Mouse (Mus musculus) cerebellum, adult 2 months (tissue): Measurements from ENCODE around the gene Tspan12. TPM values are rescaled to one million over a fixed set of nuclear protein-coding genes. Genes with fewer than 3 reads are reported as not detected.

Experiments used
- DNase-seq, 2 experiments: peaks; one replicate each; pipeline ENCODE4 v3.0.0; 2021
- H3K27ac ChIP-seq: fragments of 200-500 bp; 2 replicates; pipeline ENCODE4 v1.5.1; 2012; ENCODE audit warnings: low read length, control low read depth, inconsistent platforms; ENCODE audit not compliant: insufficient read depth
- H3K27me3 ChIP-seq: fragments of 200-500 bp; 2 replicates; pipeline ENCODE4 v1.6.1; 2012; ENCODE audit warnings: inconsistent platforms, mild to moderate bottlenecking, low read length, moderate library complexity; ENCODE audit not compliant: control insufficient read depth, insufficient read depth
- H3K4me1 ChIP-seq: fragments of 200-500 bp; 2 replicates; pipeline ENCODE4 v1.6.1; 2011; ENCODE audit warnings: low read length; ENCODE audit not compliant: control insufficient read depth, insufficient read depth
- H3K4me3 ChIP-seq: fragments of 200-500 bp; replicated peaks from 2 replicates; pipeline ENCODE3; 2011; ENCODE audit warnings: mild to moderate bottlenecking, low read depth, low read length, control low read depth; ENCODE audit not compliant: insufficient read depth
- CTCF ChIP-seq: fragments of 200-500 bp; IDR thresholded peaks from 2 replicates; pipeline ENCODE4 v1.5.1; 2011; ENCODE audit warnings: low read depth, mild to moderate bottlenecking, control low read depth, low read length, moderate library complexity, borderline replicate concordance; ENCODE audit not compliant: insufficient read depth
- POLR2A ChIP-seq: fragments of 200-500 bp; IDR thresholded peaks from 2 replicates; pipeline ENCODE4 v1.6.1; 2011; ENCODE audit warnings: low read length, control low read depth, borderline replicate concordance; ENCODE audit not compliant: insufficient read depth
- WGBS: fragments of 180-500 bp; shearing (Covaris S2); methylation state at CpG from one replicate; pipeline ENCODE4 v1.1.7; 2018; 5-methylcytosine and 5-hydroxymethylcytosine counted together
- polyA plus RNA-seq: library from polyadenylated mRNA; depleted of rRNA; stranded (reverse); fragments of >200 nt; gene quantifications from 2 replicates; pipeline ENCODE4 v1.2.3, GENCODE M21; 2012; rRNA removed

Tspan12 gene
- polyA plus RNA-seq, 1 experiment = 17.8 TPM

DNA sequence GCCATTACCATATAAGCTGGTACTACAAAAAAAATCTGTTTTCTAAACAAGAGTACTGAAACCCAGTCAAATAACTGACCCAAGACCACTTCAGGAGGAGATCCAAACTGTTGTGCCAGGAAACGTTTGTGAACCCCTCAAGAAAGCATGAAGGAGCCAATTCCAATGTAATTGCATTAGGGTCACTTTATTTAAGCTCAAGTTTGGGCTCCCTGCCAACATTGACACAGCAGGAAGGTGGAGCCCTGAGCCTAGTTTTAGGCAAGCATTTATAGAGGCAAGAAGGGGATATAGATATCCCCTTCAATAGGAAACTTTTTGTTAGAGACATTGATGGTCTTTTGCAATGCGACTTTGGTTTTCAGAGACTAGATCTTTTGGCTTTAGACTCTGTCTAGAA is 111.7 kb downstream of the Tspan12 start:
- H3K4me3 ChIP-seq = no peak overlapping the region
- H3K27me3 ChIP-seq = no peaks in the 10 kb centered on the region
- TF ChIP-seq POLR2A = no peak
- TF ChIP-seq CTCF = no peak
- H3K4me1 ChIP-seq = no peaks in the 10 kb centered on the region
- WGBS = 46% methylated on average over 2 of the region's 2 CpGs
- DNase-seq = no peak
- no peak overlapping the region for H3K27ac ChIP-seq

DNA sequence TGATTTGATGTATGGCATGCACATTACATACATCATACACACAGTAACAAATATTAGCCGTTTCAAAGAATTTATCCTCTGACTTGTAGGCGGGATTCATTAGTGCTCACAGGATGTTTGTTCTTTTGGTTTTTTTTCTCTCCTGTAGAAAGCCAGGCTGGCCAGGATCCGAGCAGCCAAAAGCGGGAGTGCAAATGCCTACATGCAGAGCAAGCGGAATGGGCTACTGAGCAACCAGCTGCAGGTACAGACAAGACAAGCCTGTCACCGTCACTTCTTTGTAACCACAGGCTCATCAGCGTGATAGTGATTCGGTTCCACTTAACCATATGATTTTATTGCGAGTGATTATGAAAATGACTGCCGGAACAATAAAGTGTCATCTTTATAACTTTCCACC is 130.1 kb downstream of the Tspan12 start:
- H3K4me1 ChIP-seq = peaks cover 6% of the 10 kb centered on the region; the same call in 1 of the 2 replicates
- DNase-seq = peak in 1 of 2 experiments; percentile 52
- TF ChIP-seq CTCF = no peak
- no peak for TF ChIP-seq POLR2A
- no peak overlapping the region for H3K27ac ChIP-seq
- H3K27me3 ChIP-seq = no peaks in the 10 kb centered on the region
- no peak overlapping the region for H3K4me3 ChIP-seq
- WGBS = 27% methylated on average over 10 of the region's 10 CpGs

Other genes starting within 250 kb of the Tspan12 start
- 19.3 and 21.1 TPM in 2 replicates for gene Ing3, start 97.1 kb upstream of the Tspan12 start, polyA plus RNA-seq
- 1.1 and 1.3 TPM in 2 replicates for gene Cped1, start 133.4 kb upstream of the Tspan12 start, polyA plus RNA-seq